Mouse (Mus musculus) liver, embryonic 11.5 days (tissue): ENCODE data around the gene 1700067K01Rik. TPM values are rescaled to one million over a fixed set of nuclear protein-coding genes. Genes with fewer than 3 reads are reported as not detected.
"Not testable (repeated sequence)": the region's sequence is repeated elsewhere in the genome, so short reads cannot be mapped to it uniquely, and the experiment has no call there.

Source experiments
- ATAC-seq: fragments of 200-750 bp; cut with Nextera tagmentation; replicated peaks from 2 replicates; pipeline ENCODE4 v1.8.0; 2017; ENCODE audit warnings: moderate number of reproducible peaks, mild to moderate bottlenecking, moderate TSS enrichment, moderate library complexity; ENCODE audit not compliant: low FRiP score
- DNase-seq: peaks from one replicate; pipeline ENCODE4 v3.0.0-alpha.2; 2017; ENCODE audit warnings: low spot score
- H3K27ac ChIP-seq: fragments of 300-500 bp; sonication (generic); 2 replicates; pipeline ENCODE4 v1.5.1; 2014; ENCODE audit warnings: mild to moderate bottlenecking, low read depth, low read length, control low read depth
- H3K27me3 ChIP-seq: fragments of 300-500 bp; sonication (generic); replicated peaks from 2 replicates; pipeline ENCODE4 v1.6.1; 2014; ENCODE audit warnings: low read length, mixed read lengths; ENCODE audit not compliant: control insufficient read depth, insufficient read depth
- H3K36me3 ChIP-seq: fragments of 300-500 bp; sonication (generic); 2 replicates; pipeline ENCODE4 v1.6.1; 2014; ENCODE audit warnings: mild to moderate bottlenecking, low read length, moderate library complexity, mixed read lengths; ENCODE audit not compliant: control insufficient read depth, insufficient read depth
- H3K4me1 ChIP-seq: fragments of 300-500 bp; sonication (generic); replicated peaks from 2 replicates; pipeline ENCODE4 v1.6.1; 2014; ENCODE audit warnings: low read length, mixed read lengths; ENCODE audit not compliant: control insufficient read depth, insufficient read depth
- H3K4me2 ChIP-seq: fragments of 300-500 bp; sonication (generic); 2 replicates; pipeline ENCODE4 v1.6.1; 2014; ENCODE audit warnings: mild to moderate bottlenecking, control low read depth, moderate library complexity
- H3K4me3 ChIP-seq: fragments of 300-500 bp; sonication (generic); 2 replicates; pipeline ENCODE4 v1.5.1; 2014; ENCODE audit warnings: low read depth, low read length, control low read depth
- H3K9ac ChIP-seq: fragments of 300-500 bp; sonication (generic); 2 replicates; pipeline ENCODE4 v1.6.1; 2014; ENCODE audit warnings: low read depth, low read length, control low read depth
- H3K9me3 ChIP-seq: fragments of 300-500 bp; sonication (generic); 2 replicates; pipeline ENCODE4 v1.6.1; 2016; ENCODE audit warnings: low read length, inconsistent platforms, mixed read lengths; ENCODE audit not compliant: control insufficient read depth
- WGBS: fragments of 180-500 bp; shearing (Covaris S2); extraction: QIAGEN DNeasy Blood & Tissue Kit; methylation state at CpG from one replicate; pipeline ENCODE4 v1.1.7; 2014; 5-methylcytosine and 5-hydroxymethylcytosine counted together
- polyA plus RNA-seq: library from polyadenylated mRNA; unstranded; fragments of >200 nt; fragmentation: Nextera tagmentation; extraction: Ambion mirVana; gene quantifications from 2 replicates; pipeline ENCODE4 v1.2.1, GENCODE M21; 2014

Gene 1700067K01Rik
- polyA plus RNA-seq, 1 experiment from 2014 or later: 1.5 TPM

DNA sequence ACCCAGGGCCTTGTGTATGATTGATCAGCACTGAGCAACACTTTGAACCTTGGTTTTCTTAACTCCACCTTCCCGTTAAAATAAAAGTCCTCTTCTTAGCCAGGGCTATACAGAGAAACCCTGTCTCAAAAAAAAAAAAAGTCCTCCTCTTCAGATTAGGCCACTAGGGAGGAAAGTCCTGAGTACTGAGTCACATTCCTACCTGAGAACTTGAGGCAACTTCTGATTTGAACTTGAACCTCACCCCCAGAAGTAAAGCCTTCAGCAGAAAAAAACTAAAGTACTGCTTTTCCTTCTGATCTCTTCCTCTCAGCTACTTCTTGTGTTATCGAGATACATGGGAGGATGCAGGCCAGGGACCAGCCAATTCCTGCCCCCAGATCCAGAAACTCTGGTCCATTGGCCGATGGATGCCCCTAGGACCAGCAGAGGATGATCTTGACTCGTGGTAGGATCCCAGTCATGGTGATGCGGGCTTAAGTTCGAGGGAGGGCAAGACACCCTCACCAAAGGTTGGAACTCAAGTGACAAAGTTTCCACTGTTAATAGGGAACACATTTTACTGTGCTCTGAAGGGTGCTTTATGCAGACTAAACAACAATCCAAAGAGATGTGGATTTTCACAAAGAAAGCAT, 2.4 kb downstream of the 1700067K01Rik start:
- 77% methylated on average over 6 of the region's 6 CpGs for WGBS
- Histone ChIP-seq H3K36me3 (peaks cover 18% of the 10 kb centered on the region), H3K4me2 (peak overlapping the region; percentile 92), H3K9me3 (no peaks in the 10 kb centered on the region), H3K27me3 (0 out of 2 replicates have a peak, but pooled peaks cover 2% of the 10 kb centered on the region), H3K4me3 (no peak overlapping the region; the same call in 1 of the 2 replicates), H3K27ac (no peak overlapping the region), H3K4me1 (peaks cover 21% of the 10 kb centered on the region), H3K9ac (peak overlapping the region; percentile 71)
- ATAC-seq: no peak
- no peak for DNase-seq

DNA sequence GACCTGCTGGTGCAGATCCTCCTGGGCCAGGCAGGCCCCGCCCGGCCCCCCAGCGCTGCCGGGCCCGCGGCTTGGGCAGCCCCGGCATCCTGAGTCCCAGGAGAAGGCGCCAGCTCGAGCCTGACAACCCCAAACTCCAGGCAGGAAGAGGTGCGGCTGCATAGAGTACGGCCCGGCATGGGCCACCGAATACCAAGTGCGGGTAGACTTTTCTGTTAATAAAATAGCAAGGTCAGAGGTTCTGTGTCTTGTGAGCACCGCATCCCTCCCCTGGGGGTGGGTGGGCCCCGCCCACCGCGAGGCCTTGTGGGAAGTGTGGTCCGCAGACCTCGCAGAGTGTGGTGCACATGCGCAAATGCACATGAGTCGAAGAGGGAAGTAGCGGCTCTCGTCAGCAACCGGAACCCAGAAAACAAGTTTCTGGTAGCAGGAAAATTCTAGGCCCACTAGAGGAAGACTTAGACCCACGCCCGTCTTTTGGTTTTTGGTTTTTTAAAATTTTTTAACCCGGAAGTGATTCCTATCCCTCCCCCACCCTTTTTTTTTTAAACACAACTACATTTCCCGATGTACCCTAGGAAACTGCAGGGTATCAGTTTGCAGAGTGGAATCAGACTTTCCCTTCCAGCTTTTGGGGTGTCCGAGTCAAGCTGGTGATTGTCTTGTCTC, 3.4 kb downstream of the 1700067K01Rik start:
- H3K4me1 ChIP-seq: peaks cover 14% of the 10 kb centered on the region
- peaks cover 17% of the 10 kb centered on the region for H3K36me3 ChIP-seq
- ATAC-seq (peak; percentile 88), DNase-seq (peak; percentile 91)
- H3K9me3 ChIP-seq: no peaks in the 10 kb centered on the region
- H3K27ac ChIP-seq: peak overlapping the region; percentile 88
- peak overlapping the region; percentile 59 for H3K4me3 ChIP-seq
- 3% methylated on average over 30 of the region's 30 CpGs for WGBS
- H3K9ac ChIP-seq: peak overlapping the region; percentile 71
- peaks cover 4% of the 10 kb centered on the region for H3K27me3 ChIP-seq
- peak overlapping the region; percentile 92 for H3K4me2 ChIP-seq

DNA sequence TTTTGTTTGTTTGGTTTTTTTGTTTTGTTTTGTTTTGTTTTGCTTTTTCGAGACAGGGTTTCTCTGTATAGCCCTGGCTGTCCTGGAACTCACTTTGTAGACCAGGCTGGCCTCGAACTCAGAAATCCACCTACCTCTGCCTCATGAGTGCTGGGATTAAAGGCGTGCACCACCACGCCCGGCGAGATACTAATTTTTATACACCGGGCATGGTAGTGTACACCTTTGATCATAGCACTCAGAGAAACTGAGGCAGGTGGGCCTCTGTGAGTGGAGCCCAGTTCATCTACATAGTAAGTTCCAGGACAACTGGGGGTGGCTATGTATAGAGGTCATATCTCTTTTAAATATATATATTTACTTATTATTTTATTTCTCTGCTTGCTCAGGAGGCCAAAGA, 4.2 kb downstream of the 1700067K01Rik start:
- H3K36me3 ChIP-seq, H3K9ac ChIP-seq, H3K9me3 ChIP-seq, H3K27ac ChIP-seq, H3K4me3 ChIP-seq, H3K4me2 ChIP-seq, DNase-seq, ATAC-seq: not testable (repeated sequence)
- Histone ChIP-seq H3K27me3 (peaks cover 13% of the 10 kb centered on the region), H3K4me1 (peaks cover 14% of the 10 kb centered on the region)
- WGBS: 91% methylated on average over 7 of the region's 7 CpGs

DNA sequence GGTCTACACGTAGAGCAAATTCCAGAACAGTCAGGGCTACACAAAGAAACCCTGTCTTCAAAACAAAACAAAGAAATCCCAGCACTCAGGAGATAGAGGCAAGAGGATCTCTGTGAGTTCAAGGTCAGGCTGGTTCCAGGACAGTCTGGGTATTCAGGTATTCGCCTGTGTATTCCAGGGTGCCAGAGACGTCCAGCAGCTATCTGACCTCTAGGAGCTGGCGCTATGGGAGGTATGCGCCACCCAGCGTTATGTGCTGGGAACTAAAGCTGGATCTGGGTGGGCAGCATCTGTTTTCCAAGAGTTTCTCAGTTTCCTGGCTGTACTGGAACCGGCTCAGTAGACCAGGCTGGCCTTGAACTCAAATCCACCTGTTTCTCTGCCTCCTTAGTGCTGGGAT, 7.1 kb downstream of the 1700067K01Rik start:
- Histone ChIP-seq H3K4me3 (no peak overlapping the region), H3K9ac (no peak overlapping the region), H3K27ac (no peak overlapping the region), H3K9me3 (no peaks in the 10 kb centered on the region), H3K4me2 (no peak overlapping the region), H3K36me3 (no peaks in the 10 kb centered on the region), H3K4me1 (peaks cover 16% of the 10 kb centered on the region), H3K27me3 (peaks cover 39% of the 10 kb centered on the region)
- ATAC-seq: no peak
- WGBS: 35% methylated on average over 7 of the region's 7 CpGs
- DNase-seq: no peak

DNA sequence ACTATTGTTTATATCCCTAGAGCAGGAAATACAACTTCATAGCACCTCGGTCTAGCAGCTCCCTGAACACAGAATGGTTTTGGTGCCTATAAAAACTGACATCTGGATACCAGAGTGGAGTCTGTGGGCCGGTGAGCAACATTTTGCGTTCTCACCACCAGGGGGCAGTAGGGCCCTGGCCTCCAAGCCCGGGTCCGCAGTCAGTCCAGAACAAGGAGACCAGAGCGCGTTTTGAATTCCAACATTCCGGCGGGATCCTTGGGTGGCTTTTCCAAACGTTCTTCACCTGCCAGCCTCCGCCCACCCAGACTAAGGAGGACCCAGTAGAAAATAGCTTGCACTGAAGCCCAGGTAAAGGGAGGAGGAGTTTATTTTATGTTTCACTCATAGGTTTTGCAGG, 8.6 kb downstream of the 1700067K01Rik start:
- Histone ChIP-seq H3K9ac (no peak overlapping the region), H3K9me3 (no peaks in the 10 kb centered on the region), H3K4me2 (no peak overlapping the region), H3K27ac (no peak overlapping the region), H3K4me1 (peaks cover 11% of the 10 kb centered on the region), H3K4me3 (0 out of 2 replicates have a peak overlapping the region, but pooled peaks have one; percentile 6), H3K27me3 (peaks cover 46% of the 10 kb centered on the region), H3K36me3 (no peaks in the 10 kb centered on the region)
- ATAC-seq (peak; percentile 60), DNase-seq (peak; percentile 81)
- under 1% methylated on average over 11 of the region's 11 CpGs for WGBS

DNA sequence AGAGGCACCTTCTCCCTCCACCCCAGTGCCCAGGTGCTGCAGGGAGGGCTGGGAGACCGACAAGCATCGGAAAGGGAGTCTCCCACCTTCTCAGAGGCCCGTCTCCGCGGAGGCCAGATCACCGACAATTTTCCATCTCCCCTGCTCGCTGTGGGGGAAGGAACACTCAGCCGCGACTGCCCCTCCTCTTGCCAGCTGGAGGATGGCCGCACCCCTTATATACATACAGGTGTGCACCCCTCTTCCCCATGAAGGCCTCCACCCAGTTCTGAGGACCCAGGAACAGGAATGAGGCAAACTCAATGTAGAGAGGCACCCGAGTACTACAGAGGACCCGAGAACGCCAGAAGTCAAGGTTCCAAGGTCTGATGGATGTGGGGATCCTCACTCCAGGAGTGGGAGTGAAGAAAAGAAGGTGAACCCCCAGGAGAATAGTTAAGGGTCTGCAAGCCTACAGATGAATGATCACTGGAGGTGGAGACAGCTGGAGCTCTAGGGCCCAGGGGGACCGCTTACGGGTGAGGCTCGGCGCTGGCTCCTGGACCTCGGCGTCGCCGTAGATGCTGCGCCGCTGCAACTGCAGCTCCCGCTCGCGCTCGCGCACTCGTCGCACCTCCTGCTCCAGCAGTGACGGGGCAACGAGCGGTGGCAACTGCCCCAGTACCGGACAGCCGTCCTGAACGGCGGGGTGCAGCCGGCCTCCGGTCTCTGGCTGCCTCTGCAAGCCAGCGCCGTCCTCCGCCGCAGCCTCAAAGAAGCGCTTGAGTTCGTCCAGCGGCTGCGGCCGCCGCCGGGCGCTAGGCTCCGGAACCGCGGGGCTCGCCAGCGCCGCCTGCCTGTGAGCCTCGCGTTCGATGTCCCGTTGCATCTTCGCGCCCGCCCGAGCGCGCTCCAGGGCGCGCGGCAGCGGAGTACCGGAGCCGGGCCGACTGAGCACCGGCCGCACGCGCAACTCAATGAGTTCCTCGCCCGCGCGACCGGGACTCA, 9.6 kb downstream of the 1700067K01Rik start:
- Histone ChIP-seq H3K4me1 (peaks cover 8% of the 10 kb centered on the region), H3K36me3 (no peaks in the 10 kb centered on the region), H3K4me3 (peak overlapping the region; percentile 57), H3K9ac (no peak overlapping the region), H3K4me2 (peak overlapping the region; percentile 71), H3K27me3 (peaks cover 46% of the 10 kb centered on the region), H3K27ac (no peak overlapping the region), H3K9me3 (0 out of 2 replicates have a peak, but pooled peaks cover under 1% of the 10 kb centered on the region)
- 2% methylated on average over 83 of the region's 83 CpGs for WGBS
- ATAC-seq: peak; percentile 57; the same call in 1 of the 2 replicates
- DNase-seq: peak; percentile 71

DNA sequence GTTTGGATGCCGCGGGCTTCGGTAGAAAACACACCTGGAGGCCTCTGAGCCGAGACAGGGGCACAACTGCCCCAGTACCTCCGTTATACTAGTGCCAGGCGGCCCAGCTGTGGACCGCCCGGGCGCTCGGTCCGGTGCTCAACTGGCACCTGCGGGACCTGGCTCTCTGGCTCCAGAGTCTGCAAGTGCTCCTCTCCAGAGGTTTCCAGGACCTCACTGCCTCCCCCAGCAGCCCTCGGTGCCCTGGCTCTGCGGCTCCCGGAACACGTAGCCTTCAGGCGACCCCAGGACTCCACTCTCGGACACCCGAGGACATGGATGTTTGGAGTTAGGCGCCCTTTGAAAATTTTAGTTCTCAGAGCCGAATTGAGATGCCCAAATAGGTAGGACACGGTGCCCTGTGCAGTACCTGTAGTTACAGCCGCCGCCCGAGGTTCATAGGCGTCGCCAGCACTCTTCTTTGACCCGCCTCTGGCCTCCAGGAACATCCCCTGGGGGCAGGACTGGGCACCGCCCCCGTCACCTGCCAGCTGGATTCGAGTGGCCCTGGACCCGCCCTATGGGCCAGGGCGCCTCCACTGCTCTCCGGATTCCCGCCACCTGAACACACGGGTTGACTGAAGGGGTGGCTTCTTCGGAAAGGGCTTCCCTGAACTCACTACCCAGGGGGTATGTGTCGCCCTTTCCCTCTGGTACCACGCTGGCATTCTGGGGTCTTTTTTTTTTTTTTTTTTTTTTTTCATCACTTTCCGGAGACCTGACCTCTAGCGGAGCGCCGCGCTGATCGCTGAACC, 10.6 kb downstream of the 1700067K01Rik start, which contains the start of gene 2210011C24Rik:
Gene 2210011C24Rik, minus strand, starts transcription at position 467 of the 794 bp plus-strand sequence.
- H3K27me3 ChIP-seq: peaks cover 46% of the 10 kb centered on the region
- no peak within 1 kb of the TSS for H3K9ac ChIP-seq
- 3% methylated on average over 45 of the region's 45 CpGs for WGBS
- ATAC-seq (no peak), DNase-seq (no peak)
- peak within 1 kb of the TSS; percentile 71 for H3K4me2 ChIP-seq
- peaks cover 8% of the 10 kb centered on the region for H3K4me1 ChIP-seq
- no peaks in the 10 kb centered on the region for H3K36me3 ChIP-seq
- H3K4me3 ChIP-seq: peak within 1 kb of the TSS; percentile 57
- 0 out of 2 replicates have a peak, but pooled peaks cover 2% of the 10 kb centered on the region for H3K9me3 ChIP-seq
- no peak within 1 kb of the TSS for H3K27ac ChIP-seq
